Mouse (Mus musculus) liver, embryonic 16.5 days (tissue): ENCODE measurements around the gene Trim3. TPM values are rescaled to one million over a fixed set of nuclear protein-coding genes. Genes with fewer than 3 reads are reported as not detected.
A peak's percentile ranks its signal among the peaks of the same experiment; 100 is the strongest.

Experiments used
- ATAC-seq: fragments of 200-750 bp; cut with Nextera tagmentation; 2 replicates; pipeline ENCODE4 v1.8.0; 2017; ENCODE audit warnings: low read depth, mild to moderate bottlenecking, moderate number of reproducible peaks, moderate library complexity
- H3K27ac ChIP-seq: fragments of 300-500 bp; sonication (generic); 2 replicates; pipeline ENCODE4 v1.5.1; 2014; ENCODE audit warnings: mild to moderate bottlenecking, low read length
- H3K27me3 ChIP-seq: fragments of 300-500 bp; sonication (generic); 2 replicates; pipeline ENCODE4 v1.6.1; 2014; ENCODE audit warnings: low read depth, low read length, mixed read lengths; ENCODE audit not compliant: control insufficient read depth, insufficient read depth
- H3K36me3 ChIP-seq: fragments of 300-500 bp; sonication (generic); 2 replicates; pipeline ENCODE4 v1.6.1; 2014; ENCODE audit warnings: mild to moderate bottlenecking; ENCODE audit not compliant: control insufficient read depth, insufficient read depth
- H3K4me1 ChIP-seq: fragments of 300-500 bp; sonication (generic); 2 replicates; pipeline ENCODE4 v1.6.1; 2014; ENCODE audit warnings: low read depth, low read length, mixed read lengths; ENCODE audit not compliant: control insufficient read depth
- H3K4me2 ChIP-seq: fragments of 300-500 bp; sonication (generic); 2 replicates; pipeline ENCODE4 v1.6.1; 2014; ENCODE audit warnings: low read depth, low read length, mixed read lengths
- H3K4me3 ChIP-seq: fragments of 300-500 bp; sonication (generic); 2 replicates; pipeline ENCODE4 v1.5.1; 2014; ENCODE audit warnings: low read depth, mild to moderate bottlenecking, low read length
- H3K9ac ChIP-seq: fragments of 300-500 bp; sonication (generic); 2 replicates; pipeline ENCODE4 v1.6.1; 2014; ENCODE audit warnings: low read depth, low read length
- H3K9me3 ChIP-seq: fragments of 300-500 bp; sonication (generic); replicated peaks from 2 replicates; pipeline ENCODE4 v1.6.1; 2016; ENCODE audit warnings: low read length; ENCODE audit not compliant: control insufficient read depth
- WGBS: fragments of 180-500 bp; shearing (Covaris S2); extraction: QIAGEN DNeasy Blood & Tissue Kit; methylation state at CpG from one replicate; pipeline ENCODE4 v1.1.7; 2014; ENCODE audit not compliant: insufficient replicate concordance; 5-methylcytosine and 5-hydroxymethylcytosine counted together
- polyA plus RNA-seq: library from polyadenylated mRNA; unstranded; fragments of >200 nt; fragmentation: Nextera tagmentation; extraction: Ambion mirVana; gene quantifications from 2 replicates; pipeline ENCODE4 v1.2.1, GENCODE M21; 2015

The Trim3 gene
- polyA plus RNA-seq, 1 experiment from 2014 or later: 4.6 TPM

DNA sequence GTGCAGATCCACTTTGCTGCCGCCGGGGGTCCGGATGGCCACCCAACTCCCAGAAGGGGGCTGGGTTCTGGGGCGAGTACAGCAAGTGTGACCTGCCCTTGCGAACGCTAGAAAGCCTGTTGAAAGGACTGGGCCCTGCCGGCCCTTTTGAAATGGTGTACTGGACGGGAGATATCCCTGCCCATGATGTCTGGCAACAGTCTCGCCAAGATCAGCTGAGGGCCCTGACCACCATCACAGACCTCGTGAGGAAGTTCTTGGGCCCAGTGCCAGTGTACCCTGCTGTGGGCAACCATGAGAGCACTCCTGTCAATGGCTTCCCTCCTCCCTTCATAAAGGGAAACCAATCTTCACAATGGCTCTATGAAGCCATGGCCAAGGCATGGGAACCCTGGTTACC lies 77.8 kb downstream of the Trim3 start:
- H3K4me3 ChIP-seq: peak overlapping the region; percentile 68
- ATAC-seq: no peak
- H3K27ac ChIP-seq: no peak overlapping the region
- no peaks in the 10 kb centered on the region for H3K9me3 ChIP-seq
- H3K9ac ChIP-seq: no peak overlapping the region; the same call in 1 of the 2 replicates
- H3K36me3 ChIP-seq: peaks cover 10% of the 10 kb centered on the region
- H3K27me3 ChIP-seq: no peaks in the 10 kb centered on the region
- peaks cover 19% of the 10 kb centered on the region for H3K4me1 ChIP-seq
- H3K4me2 ChIP-seq: peak overlapping the region; percentile 76
- 77% methylated on average over 10 of the region's 10 CpGs for WGBS

Other genes starting within 250 kb of the Trim3 start
- gene Fam160a2, start 233.5 kb downstream of the Trim3 start, polyA plus RNA-seq: 13.7 and 13.8 TPM in 2 replicates
- gene Cnga4, start 229.0 kb downstream of the Trim3 start, polyA plus RNA-seq: not detected in 2 replicates
- not detected in 2 replicates for gene Cckbr, start 207.8 kb downstream of the Trim3 start, polyA plus RNA-seq
- gene Cavin3, start 151.3 kb downstream of the Trim3 start, polyA plus RNA-seq: 4.0 and 5.2 TPM in 2 replicates
- gene Smpd1, start 79.2 kb downstream of the Trim3 start, polyA plus RNA-seq: 21.3 and 21.9 TPM in 2 replicates
- 1.9 and 3.3 TPM in 2 replicates for gene Apbb1, start 51.9 kb downstream of the Trim3 start, polyA plus RNA-seq
- 451 and 504 TPM in 2 replicates for gene Hpx, start 33.4 kb downstream of the Trim3 start, polyA plus RNA-seq
- gene Timm10b, start 6.5 kb upstream of the Trim3 start, polyA plus RNA-seq: 91.7 and 106 TPM in 2 replicates
- gene Arfip2, start 6.8 kb upstream of the Trim3 start, polyA plus RNA-seq: 11.0 and 11.2 TPM in 2 replicates
- 4.1 and 17.0 TPM in 2 replicates for gene Gm45799, start 7.0 kb upstream of the Trim3 start, polyA plus RNA-seq
- 0.13 and 0.16 TPM in 2 replicates for gene Dnhd1, start 17.3 kb upstream of the Trim3 start, polyA plus RNA-seq
- gene Ilk, start 103.0 kb upstream of the Trim3 start, polyA plus RNA-seq: 114 and 116 TPM in 2 replicates
- 11.0 and 11.5 TPM in 2 replicates for gene Rrp8, start 103.8 kb upstream of the Trim3 start, polyA plus RNA-seq
- gene Taf10, start 110.8 kb upstream of the Trim3 start, polyA plus RNA-seq: 82.4 and 84.8 TPM in 2 replicates
- gene Tpp1, start 118.7 kb upstream of the Trim3 start, polyA plus RNA-seq: 65.0 and 73.5 TPM in 2 replicates
- gene Dchs1, start 154.1 kb upstream of the Trim3 start, polyA plus RNA-seq: 0.77 and 0.91 TPM in 2 replicates
- 204 and 210 TPM in 2 replicates for gene Mrpl17, start 177.5 kb upstream of the Trim3 start, polyA plus RNA-seq